Mouse (Mus musculus) heart, adult 2 months (tissue): ENCODE data around the gene Klhl36. TPM values are rescaled to one million over a fixed set of nuclear protein-coding genes. Genes with fewer than 3 reads are reported as not detected.

ENCODE experiments used
- DNase-seq, 2 experiments: peaks; one replicate each; pipeline ENCODE4 v3.0.0; 2021
- H3K27ac ChIP-seq: fragments of 200-600 bp; 2 replicates; pipeline ENCODE4 v1.8.1; 2022
- H3K27me3 ChIP-seq: fragments of 200-500 bp; 2 replicates; pipeline ENCODE4 v1.6.1; 2012; ENCODE audit warnings: mild to moderate bottlenecking, low read length, inconsistent platforms, mixed read lengths; ENCODE audit not compliant: control insufficient read depth, insufficient read depth
- H3K36me3 ChIP-seq: fragments of 200-500 bp; 2 replicates; pipeline ENCODE4 v1.6.1; 2012; ENCODE audit warnings: low read length, inconsistent platforms; ENCODE audit not compliant: control insufficient read depth, insufficient read depth
- H3K4me1 ChIP-seq: fragments of 200-500 bp; 2 replicates; pipeline ENCODE4 v1.6.1; 2011; ENCODE audit warnings: low read length; ENCODE audit not compliant: control insufficient read depth, insufficient read depth
- H3K4me3 ChIP-seq: fragments of 200-600 bp; 2 replicates; pipeline ENCODE4 v1.8.1; 2022
- H3K79me2 ChIP-seq: fragments of 200-500 bp; replicated peaks from 2 replicates; pipeline ENCODE4 v1.6.1; 2012; ENCODE audit warnings: mild to moderate bottlenecking, inconsistent platforms, low read length, moderate library complexity, mixed read lengths; ENCODE audit not compliant: control insufficient read depth, insufficient read depth
- H3K9ac ChIP-seq: fragments of 200-500 bp; 2 replicates; pipeline ENCODE4 v1.6.1; 2012; ENCODE audit warnings: low read depth, mild to moderate bottlenecking, control low read depth, inconsistent platforms, low read length, mixed read lengths
- CTCF ChIP-seq: fragments of 200-600 bp; IDR thresholded peaks from 2 replicates; pipeline ENCODE4 v1.8.1; 2022; ENCODE audit warnings: antibody characterized with exemption, mild to moderate bottlenecking, moderate library complexity
- EP300 ChIP-seq: fragments of 200-500 bp; IDR thresholded peaks from 2 replicates; pipeline ENCODE4 v1.6.1; 2011; ENCODE audit warnings: low read depth, low read length, control low read depth; ENCODE audit not compliant: insufficient read depth
- POLR2A ChIP-seq: fragments of 200-500 bp; IDR thresholded peaks from 2 replicates; pipeline ENCODE4 v1.6.1; 2011; ENCODE audit warnings: mild to moderate bottlenecking, low read depth, low read length, control low read depth; ENCODE audit not compliant: insufficient read depth
- WGBS: fragments of 180-500 bp; shearing (Covaris S2); methylation state at CpG from one replicate; pipeline ENCODE4 v1.1.7; 2018; 5-methylcytosine and 5-hydroxymethylcytosine counted together
- intact Hi-C: fragments of 180-260 bp; cut with DNase I; formaldehyde crosslinking; loops from one replicate; pipeline ENCODE4 v1.15.1; 2025
- long read RNA-seq: library from polyadenylated mRNA; stranded (forward); transcript quantifications from one replicate; pipeline ENCODE4 v2.0.0, GENCODE M21; 2021
- polyA plus RNA-seq: library from polyadenylated mRNA; depleted of rRNA; stranded (reverse); fragments of >200 nt; gene quantifications from 2 replicates; pipeline ENCODE4 v1.2.3, GENCODE M21; 2012; rRNA removed
- total RNA-seq, 2 experiments: library from RNA; stranded (reverse); gene quantifications; 2 replicates each; pipeline ENCODE4 v1.2.3; 2021

Gene Klhl36
- total RNA-seq (1 to 10 TPM; 2.6 to 2.7 TPM), polyA plus RNA-seq (5.7 and 6.0 TPM in 2 replicates)
- long read RNA-seq, partial matches to known transcripts = 0 of 2 reads
- long read RNA-seq, other reads (novel, unspliced or antisense) = 1 of 2 reads

- WGBS = under 1% methylated on average over 34 of the region's 35 CpGs
- Histone ChIP-seq H3K79me2 (no peaks in the 10 kb centered on the region), H3K9ac (peak within 1 kb of the TSS; percentile 86), H3K4me1 (no peaks in the 10 kb centered on the region; the same call in 1 of the 2 replicates), H3K4me3 (peak within 1 kb of the TSS; percentile 89), H3K27ac (peak within 1 kb of the TSS; percentile 71), H3K27me3 (no peaks in the 10 kb centered on the region), H3K36me3 (no peaks in the 10 kb centered on the region)
- TF ChIP-seq CTCF = no peak
- peak; percentile 66 for TF ChIP-seq POLR2A
- intact Hi-C loops = loop anchor here (2.0 kb wide), 1 partner anchor 21 kb away; the partner anchor contains the start of gene Cotl1
- peak; percentile 97 to 99 for DNase-seq
These were observed at the start of gene Klhl36 for GRCm38 (mm10) chr8:119861706-119862389. TSS of gene Klhl36 (plus strand) at chr8:119862266.

GRCm38 (mm10) chr8:119812650-119813431 lies 49.2 kb upstream of the Klhl36 start:
- H3K27ac ChIP-seq = no peak overlapping the region
- TF ChIP-seq CTCF (no peak), EP300 (no peak), POLR2A (no peak)

GRCm38 (mm10) chr8:119816219-119816618 lies 45.8 kb upstream of the Klhl36 start:
- DNase-seq = peak in 1 of 2 experiments; percentile 41
- TF ChIP-seq CTCF (no peak), POLR2A (no peak), EP300 (no peak)
- H3K36me3 ChIP-seq = no peaks in the 10 kb centered on the region
- H3K27me3 ChIP-seq = no peaks in the 10 kb centered on the region
- 87% methylated on average over 6 of the region's 6 CpGs for WGBS
- no peaks in the 10 kb centered on the region for H3K79me2 ChIP-seq
- intact Hi-C loops = no loop called here
- no peak overlapping the region for H3K27ac ChIP-seq
- no peak overlapping the region for H3K9ac ChIP-seq
- peaks cover 1% of the 10 kb centered on the region; the same call in 1 of the 2 replicates for H3K4me1 ChIP-seq
- H3K4me3 ChIP-seq = no peak overlapping the region

More at GRCm38 (mm10) chr8:119812650-119813431, 49.2 kb upstream of the Klhl36 start:
- H3K4me1 ChIP-seq = peaks cover 1% of the 10 kb centered on the region; the same call in 1 of the 2 replicates
- WGBS = 66% methylated on average over 12 of the region's 12 CpGs
- intact Hi-C loops = no loop called here
- DNase-seq = peak in 1 of 2 experiments; percentile 58
- no peaks in the 10 kb centered on the region for H3K79me2 ChIP-seq
- no peaks in the 10 kb centered on the region for H3K27me3 ChIP-seq
- H3K4me3 ChIP-seq = no peak overlapping the region
- no peak overlapping the region for H3K9ac ChIP-seq
- no peaks in the 10 kb centered on the region for H3K36me3 ChIP-seq

GRCm38 (mm10) chr8:119817446-119817845 lies 44.6 kb upstream of the Klhl36 start:
- 61% methylated on average over 12 of the region's 12 CpGs for WGBS
- no peak overlapping the region for H3K9ac ChIP-seq

GRCm38 (mm10) chr8:119819316-119819715 lies 42.8 kb upstream of the Klhl36 start:
- no peak for DNase-seq

More at GRCm38 (mm10) chr8:119817446-119817845, 44.6 kb upstream of the Klhl36 start:
- H3K4me1 ChIP-seq = peaks cover 1% of the 10 kb centered on the region; the same call in 1 of the 2 replicates
- H3K79me2 ChIP-seq = no peaks in the 10 kb centered on the region
- no peak overlapping the region for H3K27ac ChIP-seq
- intact Hi-C loops = no loop called here
- H3K36me3 ChIP-seq = no peaks in the 10 kb centered on the region
- no peak for DNase-seq
- no peaks in the 10 kb centered on the region for H3K27me3 ChIP-seq
- H3K4me3 ChIP-seq = no peak overlapping the region
- TF ChIP-seq CTCF = no peak
- TF ChIP-seq EP300 = no peak
- TF ChIP-seq POLR2A = no peak

More at GRCm38 (mm10) chr8:119819316-119819715, 42.8 kb upstream of the Klhl36 start:
- no peaks in the 10 kb centered on the region for H3K4me1 ChIP-seq
- H3K36me3 ChIP-seq = no peaks in the 10 kb centered on the region
- intact Hi-C loops = no loop called here
- H3K79me2 ChIP-seq = no peaks in the 10 kb centered on the region
- H3K27ac ChIP-seq = no peak overlapping the region
- no peaks in the 10 kb centered on the region for H3K27me3 ChIP-seq
- no peak for TF ChIP-seq POLR2A
- TF ChIP-seq EP300 = no peak
- no peak for TF ChIP-seq CTCF
- no peak overlapping the region for H3K4me3 ChIP-seq
- H3K9ac ChIP-seq = no peak overlapping the region
- WGBS = 77% methylated on average over 7 of the region's 7 CpGs
